Mouse (Mus musculus) layer of hippocampus, adult 2 months (tissue): Measurements from ENCODE around the gene Tbx5. TPM values are rescaled to one million over a fixed set of nuclear protein-coding genes. Genes with fewer than 3 reads are reported as not detected.
"Not testable (repeated sequence)": the region's sequence is repeated elsewhere in the genome, so short reads cannot be mapped to it uniquely, and the experiment has no call there.

Experiments
- DNase-seq, 2 experiments: peaks; one replicate each; pipeline ENCODE4 v3.0.0; 2022; ENCODE audit warnings: low spot score in 2 of 2
- H3K27ac ChIP-seq: fragments of 200-600 bp; 2 replicates; pipeline ENCODE4 v1.8.1; 2022
- H3K4me3 ChIP-seq: fragments of 200-600 bp; 2 replicates; pipeline ENCODE4 v1.8.1; 2022; ENCODE audit warnings: mild to moderate bottlenecking
- CTCF ChIP-seq: fragments of 200-600 bp; conservative IDR thresholded peaks from 2 replicates; pipeline ENCODE4 v1.8.1; 2022; ENCODE audit warnings: antibody characterized with exemption, mild to moderate bottlenecking, moderate library complexity
- total RNA-seq, 2 experiments: library from RNA; stranded (reverse); gene quantifications; 2 replicates each; pipeline ENCODE4 v1.2.3; 2021

Tbx5 gene
- total RNA-seq, 2 experiments from 2014 or later: not detected

DNA sequence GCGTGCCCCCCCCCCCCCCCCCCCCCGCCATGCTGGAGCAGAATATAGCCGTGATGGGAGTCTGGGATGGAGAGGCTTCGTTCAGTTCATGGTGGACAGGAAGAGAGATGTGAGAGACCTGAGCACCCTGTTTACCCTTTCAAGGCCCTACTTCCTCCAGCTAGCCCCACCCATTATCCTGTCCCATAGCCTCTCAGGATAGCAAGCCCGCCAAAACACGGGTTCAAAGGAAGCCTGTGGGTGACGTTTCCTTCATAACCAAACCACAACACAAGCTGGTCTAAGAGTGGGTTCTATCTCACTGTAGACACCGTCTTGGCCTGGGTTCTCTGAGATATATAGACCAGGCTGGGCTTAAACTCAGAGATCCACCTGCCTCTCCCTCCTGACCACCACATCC lies 53.1 kb downstream of the Tbx5 start:
- TF ChIP-seq CTCF: no peak
- no peak for DNase-seq
- Histone ChIP-seq H3K27ac (no peak overlapping the region), H3K4me3 (no peak overlapping the region)

DNA sequence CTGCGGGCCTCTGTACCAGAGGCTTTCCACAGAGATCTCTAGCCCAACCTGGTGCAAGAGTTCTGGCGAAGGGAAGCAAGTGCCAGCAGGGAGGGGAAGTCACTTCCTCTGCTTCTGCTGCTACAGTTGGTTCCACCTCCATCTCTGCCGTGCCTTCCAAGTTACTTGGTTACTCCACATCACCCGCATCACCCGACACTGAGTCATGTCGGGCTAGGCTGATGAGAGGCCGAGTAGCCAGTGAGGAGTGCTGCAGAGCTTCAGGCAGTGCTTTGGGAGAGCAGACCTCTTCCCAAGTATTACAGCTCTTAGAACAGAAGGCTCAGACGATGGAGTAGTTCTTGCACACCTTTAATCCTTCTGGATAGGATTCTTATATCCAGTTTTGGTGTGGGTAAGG lies 54.9 kb downstream of the Tbx5 start:
- H3K4me3 ChIP-seq: no peak overlapping the region
- TF ChIP-seq CTCF: no peak
- no peak overlapping the region for H3K27ac ChIP-seq
- no peak for DNase-seq

DNA sequence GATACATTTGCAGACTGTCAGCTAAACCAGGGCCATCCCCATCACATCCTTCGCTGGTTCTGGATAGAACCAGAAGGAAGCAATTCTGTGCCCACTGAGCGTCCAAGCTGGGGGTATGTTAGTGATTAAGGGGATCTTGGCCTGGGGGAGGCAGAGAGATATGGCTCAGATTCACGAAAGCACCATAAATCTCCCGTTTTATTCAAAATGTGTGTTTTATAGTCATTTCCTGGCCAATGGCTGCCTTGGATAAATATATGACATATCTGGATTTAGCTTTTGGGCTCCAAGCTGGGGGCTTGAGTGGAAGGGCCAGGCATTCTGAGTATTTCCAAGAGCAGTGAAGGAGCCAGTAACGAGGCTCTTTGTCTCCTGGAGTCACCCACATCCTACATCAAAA lies 59.5 kb downstream of the Tbx5 start:
- DNase-seq: no peak
- no peak for TF ChIP-seq CTCF
- H3K27ac ChIP-seq: no peak overlapping the region
- no peak overlapping the region for H3K4me3 ChIP-seq

DNA sequence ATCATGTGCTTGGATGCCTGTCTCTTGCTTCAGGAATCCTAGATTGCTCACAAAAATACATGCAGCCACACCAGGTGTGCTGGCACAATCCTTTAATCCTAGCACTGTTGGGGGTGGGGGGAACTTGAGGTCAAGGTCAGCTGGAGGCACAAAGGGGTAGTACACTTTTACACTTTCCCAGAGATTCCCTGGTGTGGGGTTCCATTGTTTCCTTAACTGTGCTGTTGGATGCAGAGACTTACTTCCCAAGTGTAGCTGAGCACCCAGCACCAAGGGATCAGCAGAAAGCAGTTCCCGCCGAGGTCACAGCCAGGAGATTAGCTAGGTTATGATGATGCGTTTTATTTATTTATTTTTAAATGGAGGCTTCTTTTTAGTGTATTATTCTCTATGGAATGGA lies 60.6 kb downstream of the Tbx5 start:
- Histone ChIP-seq H3K27ac (no peak overlapping the region), H3K4me3 (no peak overlapping the region)
- TF ChIP-seq CTCF: no peak
- no peak for DNase-seq

DNA sequence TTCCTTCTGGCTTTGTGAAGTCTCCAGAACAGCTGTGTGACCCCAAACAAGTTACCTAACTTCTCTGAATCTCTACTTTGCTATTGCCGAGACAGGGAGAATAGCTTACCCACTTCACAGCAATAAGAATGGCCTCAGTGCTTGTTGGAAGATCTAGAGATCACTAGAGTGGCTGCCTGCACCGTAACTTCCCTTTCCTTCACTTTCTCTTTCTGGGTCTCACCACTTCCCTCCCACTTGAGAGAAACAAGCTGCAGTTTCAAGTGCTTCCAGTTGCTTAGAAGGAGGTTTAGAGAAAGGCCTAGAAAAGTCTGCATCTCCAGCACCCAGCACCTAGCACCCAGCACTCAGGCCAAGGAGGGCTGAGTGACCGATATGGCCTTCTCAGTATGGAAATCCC lies 64.1 kb downstream of the Tbx5 start:
- no peak for TF ChIP-seq CTCF
- no peak overlapping the region for H3K4me3 ChIP-seq
- no peak for DNase-seq

DNA sequence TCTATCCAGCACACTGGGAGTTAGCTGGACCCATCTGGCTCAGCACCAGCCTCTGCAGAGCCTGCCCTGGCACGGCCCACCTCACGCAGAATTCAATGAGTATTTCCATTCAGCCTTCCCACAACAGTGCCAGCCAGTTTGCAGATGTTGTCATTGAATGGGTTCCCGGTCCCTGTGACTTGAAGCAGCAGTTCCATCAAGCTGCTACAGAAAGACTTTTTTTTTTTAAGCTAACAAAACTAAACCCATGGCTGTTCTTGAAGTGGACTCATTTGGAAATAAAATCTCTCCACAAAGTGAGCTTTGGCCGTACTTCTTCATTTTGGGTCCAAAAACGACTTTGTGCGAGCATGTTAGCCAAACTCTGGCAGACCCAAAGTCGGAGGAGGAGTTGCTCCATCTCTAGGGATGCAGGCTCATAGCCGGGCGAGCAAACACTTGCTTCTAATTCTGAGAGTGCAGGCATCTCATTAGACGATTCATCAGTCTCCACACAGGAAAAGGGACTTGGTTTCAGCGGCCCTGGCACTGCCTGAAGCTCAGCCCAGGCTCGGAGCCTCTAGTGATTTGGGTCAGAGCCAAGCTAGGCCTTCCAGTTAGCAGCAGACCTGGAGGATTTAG lies 84.2 kb downstream of the Tbx5 start:
- peak overlapping the region; percentile 28; the same call in 1 of the 2 replicates for H3K27ac ChIP-seq
- H3K4me3 ChIP-seq: no peak overlapping the region
- DNase-seq: peak; percentile 52 to 69

More for the DNA sequence above, 64.1 kb downstream of the Tbx5 start:
- H3K27ac ChIP-seq: no peak overlapping the region

DNA sequence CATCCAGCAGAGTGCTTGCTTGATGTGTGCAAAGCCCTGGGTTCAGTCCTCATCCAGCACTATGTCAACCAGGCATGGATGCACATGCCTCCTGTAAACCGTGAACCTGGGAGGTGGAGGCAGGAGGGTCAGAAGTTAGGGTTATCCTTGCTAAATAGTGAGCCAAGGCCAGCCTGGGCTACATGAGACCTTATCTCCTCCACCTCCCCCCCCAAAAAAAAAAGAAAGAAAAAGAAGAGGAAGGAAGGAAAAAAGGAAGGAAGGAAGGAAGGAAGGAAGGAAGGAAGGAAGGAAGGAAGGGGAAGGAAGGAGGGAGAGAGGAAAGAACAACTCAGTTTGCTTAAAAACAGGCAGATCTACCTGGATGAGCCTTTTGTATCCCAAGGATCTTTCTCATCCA lies 85.9 kb downstream of the Tbx5 start:
- not testable (repeated sequence) for H3K4me3 ChIP-seq, H3K27ac ChIP-seq, DNase-seq

More for the DNA sequence above, 84.2 kb downstream of the Tbx5 start:
- TF ChIP-seq CTCF: no peak

DNA sequence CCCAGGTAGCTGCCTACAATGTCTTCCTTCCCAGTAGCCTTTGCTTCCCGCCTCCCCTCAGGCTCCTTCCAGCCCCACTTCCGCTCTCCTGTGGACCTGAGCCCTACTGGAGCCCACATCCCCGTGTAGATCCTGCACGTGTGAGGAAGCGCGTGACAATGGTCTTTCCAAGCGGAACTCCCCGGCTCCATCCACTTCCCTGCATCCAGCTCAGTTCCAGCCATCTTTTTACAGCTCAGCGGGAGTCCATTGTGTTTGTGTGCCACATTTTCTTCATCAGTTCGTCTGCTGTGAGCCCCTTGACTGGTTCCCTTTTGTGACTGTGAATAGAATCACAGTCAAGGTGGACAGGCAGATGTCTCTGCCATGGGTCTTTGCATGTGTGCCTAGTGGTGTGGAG lies 88.5 kb downstream of the Tbx5 start:
- Histone ChIP-seq H3K4me3 (no peak overlapping the region), H3K27ac (no peak overlapping the region)
- TF ChIP-seq CTCF: no peak
- DNase-seq: no peak

DNA sequence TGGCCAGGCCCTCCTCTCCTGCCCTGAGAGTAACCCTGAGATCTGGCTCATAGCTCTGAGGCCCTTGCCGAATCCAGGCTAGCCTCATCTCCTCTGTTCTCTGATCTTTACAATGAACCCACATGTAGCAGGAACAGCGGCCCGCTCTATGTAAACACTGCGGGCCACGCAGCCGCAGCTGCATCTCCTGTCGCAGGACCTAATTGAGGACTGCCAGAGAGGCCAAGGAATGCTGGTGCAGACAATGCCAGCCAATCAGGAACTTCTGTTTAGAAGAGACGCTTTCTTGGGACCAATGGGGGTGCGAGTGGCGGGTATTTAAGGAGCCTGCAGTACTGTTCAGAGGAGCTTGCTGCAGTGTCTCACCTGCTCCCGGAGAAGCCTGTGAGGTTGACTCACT lies 89.8 kb downstream of the Tbx5 start:
- DNase-seq: no peak
- Histone ChIP-seq H3K4me3 (no peak overlapping the region), H3K27ac (no peak overlapping the region)
- no peak for TF ChIP-seq CTCF

Other genes starting within 250 kb of the Tbx5 start
- 1 to 10 TPM; 3.5 to 3.6 TPM for gene Tbx3, start 162.0 kb upstream of the Tbx5 start, total RNA-seq